Comparison of ENCODE assay signal across 14 mouse cellular contexts in the genomic region with DNA sequence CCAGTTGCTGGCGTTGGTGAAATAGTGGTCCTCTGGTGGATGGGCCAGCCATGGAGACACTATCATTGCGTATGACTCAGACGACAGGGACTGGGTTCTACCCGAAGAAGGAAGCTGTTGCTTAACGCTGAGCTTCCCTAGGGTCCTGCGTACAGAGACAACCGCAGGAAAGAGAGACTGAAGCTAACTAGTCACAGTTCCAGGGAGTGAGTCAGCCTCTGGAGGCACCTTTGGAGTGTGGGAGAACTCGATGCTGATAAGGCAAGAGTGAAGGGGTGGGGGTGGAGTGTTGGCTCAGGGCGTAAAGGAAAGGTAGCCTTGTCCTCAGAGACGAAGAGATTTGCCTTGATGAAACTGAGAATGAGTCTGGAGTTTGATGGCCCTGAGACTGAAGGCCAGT. TPM values are rescaled to one million over a fixed set of nuclear protein-coding genes. Genes with fewer than 3 reads are reported as not detected.
A peak's percentile ranks its signal among the peaks of the same experiment; 100 is the strongest.
DNase-seq lines count a peak whose midpoint lies in the region; ATAC-seq and TF ChIP-seq lines count a peak whose summit lies in the region.
"Had no signal": no experiment of that assay in that cellular context is flagged by ENCODE, and none has a peak within 500 bp of the region (broad histone marks: within the 10 kb centered on the region; RNA-seq: fewer than 3 reads in every experiment).

No protein-coding gene starts in this region.

- peak overlapping the region; percentile 22; the same call in 1 of the 2 replicates for H3K4me3 ChIP-seq in testis, adult 2 months (ENCODE audit: control insufficient read depth, low read depth, low read length)
- H3K4me3 ChIP-seq: limb, embryonic 12.5 days had no signal

- H3K27me3 ChIP-seq in testis, adult 2 months (ENCODE audit: control insufficient read depth, insufficient read depth, low read length), result no peaks in the 10 kb centered on the region
- H3K27me3 ChIP-seq: CH12.LX; limb, embryonic 12.5 days had no signal

- no peak for TF ChIP-seq POLR2A in testis, adult 2 months (IDR thresholded peaks at IDR 0.05; ENCODE audit: control insufficient read depth, low read depth, low read length)

- no peak overlapping the region for H3K27ac ChIP-seq in testis, adult 2 months (ENCODE audit: control insufficient read depth, insufficient read depth, low read depth, low read length)
- H3K27ac ChIP-seq: limb, embryonic 12.5 days; macrophage had no signal

- peak; percentile 98 for ATAC-seq in granulocyte monocyte progenitor cell, adult 5-6 weeks (replicated peaks; ENCODE audit: poor library complexity, severe bottlenecking)
- peak; percentile 92 for ATAC-seq in megakaryocyte, adult 5-6 weeks (ENCODE audit: poor library complexity, severe bottlenecking)

- H3K36me3 ChIP-seq in testis, adult 2 months (ENCODE audit: control insufficient read depth, insufficient read depth, low read length), result no peaks in the 10 kb centered on the region
- H3K36me3 ChIP-seq: limb, embryonic 12.5 days had no signal

- TF ChIP-seq CTCF in testis, adult 2 months (IDR thresholded peaks at IDR 0.05; ENCODE audit: control insufficient read depth, insufficient read depth, insufficient replicate concordance, low read depth, low read length), result no peak

- H3K4me1 ChIP-seq in testis, adult 2 months (ENCODE audit: control insufficient read depth, insufficient read depth, low read length), result peaks cover 7% of the 10 kb centered on the region

- no peak for DNase-seq in testis, postnatal 14 days (ENCODE audit: low spot score)
- no peak for DNase-seq in kidney, postnatal 10 days
- DNase-seq in spleen, postnatal 10 days (ENCODE audit: low spot score in 2 of 2), result no peak
- no peak for DNase-seq in cerebellum, adult 9-11 months
- DNase-seq: cerebellum, postnatal 36 days; kidney, adult 8-10 months; layer of hippocampus, adult 9-11 months; thymus, postnatal 25 days had no signal

RNA-seq across cellular contexts. Expression of gene Jak2, which starts 10.0 kb away (rescaled TPM):
- polyA plus RNA-seq in testis, adult 2 months (2012; rRNA removed), result 1.7 TPM in 2 replicates
- total RNA-seq in granulocyte monocyte progenitor cell, adult 5-6 weeks (2014; fragmentation: Nextera tagmentation), result 25.3 and 27.9 TPM in 2 replicates
- total RNA-seq in granulocyte monocyte progenitor cell, adult 5-6 weeks (2017), result 32.6 and 40.6 TPM in 2 replicates
- 74.6 and 82.1 TPM in 2 replicates for total RNA-seq in megakaryocyte, adult 5-6 weeks (2015)
- total RNA-seq in megakaryocyte, adult 5-6 weeks (2017), result 80.8 and 83.2 TPM in 2 replicates
